Mouse (Mus musculus) C2C12 (cell line): ENCODE results near the gene Klf11. TPM values are rescaled to one million over a fixed set of nuclear protein-coding genes. Genes with fewer than 3 reads are reported as not detected.

Experiments
- H3K27me3 ChIP-seq: one replicate; pipeline ENCODE4 v1.6.1; 2011; ENCODE audit not compliant: control insufficient read depth, insufficient read depth, insufficient read length
- H3K36me3 ChIP-seq: one replicate; pipeline ENCODE4 v1.6.1; 2011; ENCODE audit not compliant: control insufficient read depth, insufficient read depth
- H3K4me3 ChIP-seq: one replicate; pipeline ENCODE4 v1.5.1; 2011; ENCODE audit warnings: mild to moderate bottlenecking, control low read depth; ENCODE audit not compliant: poor library complexity, insufficient read depth, severe bottlenecking
- H3K79me2 ChIP-seq: one replicate; pipeline ENCODE4 v1.6.1; 2011; ENCODE audit not compliant: control insufficient read depth, insufficient read depth
- H3K79me3 ChIP-seq: one replicate; pipeline ENCODE4 v1.6.1; 2011; ENCODE audit warnings: low read depth, control low read depth
- H3ac ChIP-seq: one replicate; pipeline ENCODE3; 2011; ENCODE audit warnings: low read depth; ENCODE audit not compliant: control insufficient read depth, insufficient read length
- CEBPB ChIP-seq: IDR thresholded peaks from one replicate; pipeline ENCODE4 v1.6.1; 2011; ENCODE audit warnings: low read depth, mild to moderate bottlenecking, control low read depth, moderate library complexity
- CTCF ChIP-seq: IDR thresholded peaks from one replicate; pipeline ENCODE4 v1.5.1; 2011; ENCODE audit not compliant: control insufficient read depth, insufficient read depth, insufficient read length
- FOSL1 ChIP-seq: IDR thresholded peaks from one replicate; pipeline ENCODE4 v1.8.0; 2011; ENCODE audit warnings: mild to moderate bottlenecking, low read length; ENCODE audit not compliant: poor library complexity, insufficient read depth, severe bottlenecking
- MAX ChIP-seq: IDR thresholded peaks from one replicate; pipeline ENCODE4 v1.6.1; 2011; ENCODE audit warnings: mild to moderate bottlenecking, control low read depth
- MYOD1 ChIP-seq: IDR thresholded peaks from one replicate; pipeline ENCODE4 v1.6.1; 2011; ENCODE audit warnings: low read depth; ENCODE audit not compliant: control insufficient read depth, insufficient read length
- MYOG ChIP-seq: IDR thresholded peaks from one replicate; pipeline ENCODE4 v1.6.1; 2011; ENCODE audit not compliant: control insufficient read depth, insufficient read length; ENCODE audit errors: extremely low read depth
- USF1 ChIP-seq: IDR thresholded peaks from one replicate; pipeline ENCODE4 v1.6.1; 2011; ENCODE audit warnings: low read depth, mild to moderate bottlenecking, control low read depth, moderate library complexity
- polyA plus RNA-seq: library from polyadenylated mRNA; unstranded; fragments of >200 nt; fragmentation: generic; extraction: Trizol; gene quantifications from one replicate; pipeline ENCODE4 v1.2.1, GENCODE M21; 2012; ENCODE audit warnings: missing spikeins

Klf11 gene
- polyA plus RNA-seq, 1 experiment, result 3.9 TPM

- H3K79me3 ChIP-seq, result peaks cover 34% of the 10 kb centered on the region
- peaks cover 50% of the 10 kb centered on the region for H3K79me2 ChIP-seq
- peaks cover 43% of the 10 kb centered on the region for H3K36me3 ChIP-seq
- H3K27me3 ChIP-seq, result no peaks in the 10 kb centered on the region
- H3K4me3 ChIP-seq, result peak within 1 kb of the TSS; percentile 92
- TF ChIP-seq CTCF (peak; percentile 66), FOSL1 (no peak)
- peak within 1 kb of the TSS; percentile 98 for H3ac ChIP-seq
These were observed 57.1 kb downstream of the Klf11 start, which contains the start of gene Rrm2 for GRCm38 (mm10) chr12:24707954-24708823. Rrm2 (plus strand) TSS chr12:24708241.

DNA sequence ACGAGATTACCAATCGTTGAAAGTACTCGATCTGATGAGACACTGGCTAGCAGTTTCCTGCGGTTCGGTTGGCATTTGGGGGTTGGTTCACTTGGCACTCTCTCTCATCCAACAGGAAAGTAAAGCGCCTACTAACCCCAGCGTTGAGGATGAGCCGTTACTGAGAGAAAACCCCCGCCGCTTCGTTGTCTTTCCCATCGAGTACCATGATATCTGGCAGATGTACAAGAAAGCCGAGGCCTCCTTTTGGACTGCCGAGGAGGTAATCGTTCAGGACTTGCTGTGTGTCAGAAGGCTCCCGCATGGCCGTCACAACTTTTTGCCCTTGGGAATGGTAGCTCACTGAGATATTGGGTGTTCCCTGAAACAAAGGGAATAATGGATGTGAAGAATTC, 57.7 kb downstream of the Klf11 start:
- H3K79me3 ChIP-seq, result peaks cover 34% of the 10 kb centered on the region
- H3ac ChIP-seq, result peak overlapping the region; percentile 98
- H3K36me3 ChIP-seq, result peaks cover 46% of the 10 kb centered on the region
- H3K79me2 ChIP-seq, result peaks cover 53% of the 10 kb centered on the region
- TF ChIP-seq MYOD1 (no peak), MAX (no peak), CEBPB (no peak), CTCF (no peak), MYOG (no peak), FOSL1 (no peak), USF1 (no peak)
- H3K4me3 ChIP-seq, result peak overlapping the region; percentile 92
- H3K27me3 ChIP-seq, result no peaks in the 10 kb centered on the region

- TF ChIP-seq CEBPB (no peak), MYOG (no peak), USF1 (no peak), MAX (no peak), FOSL1 (no peak), MYOD1 (no peak), CTCF (no peak)
- peaks cover 49% of the 10 kb centered on the region for H3K36me3 ChIP-seq
- no peaks in the 10 kb centered on the region for H3K27me3 ChIP-seq
- peaks cover 53% of the 10 kb centered on the region for H3K79me2 ChIP-seq
- peak overlapping the region; percentile 98 for H3ac ChIP-seq
- H3K4me3 ChIP-seq, result peak overlapping the region; percentile 92
- H3K79me3 ChIP-seq, result peaks cover 34% of the 10 kb centered on the region
These were observed 58.3 kb downstream of the Klf11 start for GRCm38 (mm10) chr12:24709409-24709808.

- Histone ChIP-seq H3K4me3 (peak overlapping the region; percentile 92), H3K36me3 (peaks cover 52% of the 10 kb centered on the region), H3K79me2 (peaks cover 53% of the 10 kb centered on the region), H3K27me3 (no peaks in the 10 kb centered on the region), H3ac (peak overlapping the region; percentile 98), H3K79me3 (peaks cover 34% of the 10 kb centered on the region)
- TF ChIP-seq MYOD1 (no peak), CEBPB (peak; percentile 65)
These were observed 58.9 kb downstream of the Klf11 start for GRCm38 (mm10) chr12:24709831-24710508.

- peaks cover 53% of the 10 kb centered on the region for H3K79me2 ChIP-seq
- peaks cover 52% of the 10 kb centered on the region for H3K36me3 ChIP-seq
- no peaks in the 10 kb centered on the region for H3K27me3 ChIP-seq
- H3K4me3 ChIP-seq, result peak overlapping the region; percentile 92
- TF ChIP-seq MYOD1 (no peak), MAX (no peak), USF1 (no peak), MYOG (no peak), CTCF (no peak), CEBPB (no peak), FOSL1 (no peak)
- H3ac ChIP-seq, result peak overlapping the region; percentile 3
- peaks cover 34% of the 10 kb centered on the region for H3K79me3 ChIP-seq
These were observed 59.6 kb downstream of the Klf11 start for GRCm38 (mm10) chr12:24710672-24711071.

Other genes with a start within 250 kb of the Klf11 start
- gene Taf1b, start 152.9 kb upstream of the Klf11 start, polyA plus RNA-seq, result 8.6 TPM
- gene Grhl1, start 79.0 kb upstream of the Klf11 start, polyA plus RNA-seq, result 0.20 TPM
- gene Cys1, start 30.5 kb downstream of the Klf11 start, polyA plus RNA-seq, result 0.36 TPM
- gene Rrm2, start 57.0 kb downstream of the Klf11 start, polyA plus RNA-seq, result 437 TPM
- gene Mboat2, start 179.6 kb downstream of the Klf11 start, polyA plus RNA-seq, result 3.7 TPM